Mouse (Mus musculus): ENCODE measurements around the gene Xrra1. TPM values are rescaled to one million over a fixed set of nuclear protein-coding genes. Genes with fewer than 3 reads are reported as not detected.

Xrra1 gene
- polyA plus RNA-seq, 1 experiment, result not detected

- H3K36me3 ChIP-seq (ENCODE audit: control insufficient read depth, insufficient read depth, low read length), result no peaks in the 10 kb centered on the region
- no peak overlapping the region for H3K4me3 ChIP-seq (ENCODE audit: low read depth, low read length)
- no peak overlapping the region for H3K27ac ChIP-seq (ENCODE audit: insufficient read depth, low read depth, low read length)
- H3K27me3 ChIP-seq (ENCODE audit: control insufficient read depth, insufficient read depth, low read length), result no peaks in the 10 kb centered on the region
- WGBS, result 55% methylated on average over 2 of the region's 2 CpGs
- TF ChIP-seq POLR2A (IDR thresholded peaks at IDR 0.05; ENCODE audit: low read depth, low read length), result no peak
- no peak for TF ChIP-seq CTCF (IDR thresholded peaks at IDR 0.05; ENCODE audit: extremely low read depth, insufficient read length, insufficient replicate concordance, low read depth, low read length)
- H3K4me1 ChIP-seq (ENCODE audit: control insufficient read depth, insufficient read depth, insufficient read length, low read length), result no peaks in the 10 kb centered on the region
These were observed 28.4 kb downstream of the Xrra1 start for GRCm38 (mm10) chr7:99887230-99887735.

GRCm38 (mm10) chr7:99887743-99888142 is 28.8 kb downstream of the Xrra1 start:
- H3K36me3 ChIP-seq (ENCODE audit: control insufficient read depth, insufficient read depth, low read length), result no peaks in the 10 kb centered on the region
- no peaks in the 10 kb centered on the region for H3K4me1 ChIP-seq (ENCODE audit: control insufficient read depth, insufficient read depth, insufficient read length, low read length)
- no peaks in the 10 kb centered on the region for H3K27me3 ChIP-seq (ENCODE audit: control insufficient read depth, insufficient read depth, low read length)
- H3K4me3 ChIP-seq (ENCODE audit: low read depth, low read length), result no peak overlapping the region
- no peak overlapping the region for H3K27ac ChIP-seq (ENCODE audit: insufficient read depth, low read depth, low read length)
- TF ChIP-seq CTCF (IDR thresholded peaks at IDR 0.05; ENCODE audit: extremely low read depth, insufficient read length, insufficient replicate concordance, low read depth, low read length) (no peak), POLR2A (IDR thresholded peaks at IDR 0.05; ENCODE audit: low read depth, low read length) (no peak)

- H3K27ac ChIP-seq (ENCODE audit: insufficient read depth, low read depth, low read length), result no peak overlapping the region
- H3K27me3 ChIP-seq (ENCODE audit: control insufficient read depth, insufficient read depth, low read length), result no peaks in the 10 kb centered on the region
- 35% methylated on average over 10 of the region's 10 CpGs for WGBS
- H3K36me3 ChIP-seq (ENCODE audit: control insufficient read depth, insufficient read depth, low read length), result no peaks in the 10 kb centered on the region
- no peaks in the 10 kb centered on the region for H3K4me1 ChIP-seq (ENCODE audit: control insufficient read depth, insufficient read depth, insufficient read length, low read length)
- H3K4me3 ChIP-seq (ENCODE audit: low read depth, low read length), result no peak overlapping the region
- TF ChIP-seq CTCF (IDR thresholded peaks at IDR 0.05; ENCODE audit: extremely low read depth, insufficient read length, insufficient replicate concordance, low read depth, low read length) (no peak; the same call in 1 of the 2 replicates), POLR2A (IDR thresholded peaks at IDR 0.05; ENCODE audit: low read depth, low read length) (no peak)
These were observed 30.4 kb downstream of the Xrra1 start for GRCm38 (mm10) chr7:99889175-99889880.

GRCm38 (mm10) chr7:99890168-99890755 is 31.3 kb downstream of the Xrra1 start:
- WGBS, result 63% methylated on average over 3 of the region's 3 CpGs
- no peaks in the 10 kb centered on the region for H3K36me3 ChIP-seq (ENCODE audit: control insufficient read depth, insufficient read depth, low read length)
- H3K4me1 ChIP-seq (ENCODE audit: control insufficient read depth, insufficient read depth, insufficient read length, low read length), result no peaks in the 10 kb centered on the region
- no peak for TF ChIP-seq CTCF (IDR thresholded peaks at IDR 0.05; ENCODE audit: extremely low read depth, insufficient read length, insufficient replicate concordance, low read depth, low read length)
- no peak for TF ChIP-seq POLR2A (IDR thresholded peaks at IDR 0.05; ENCODE audit: low read depth, low read length)
- no peak overlapping the region for H3K27ac ChIP-seq (ENCODE audit: insufficient read depth, low read depth, low read length)
- H3K27me3 ChIP-seq (ENCODE audit: control insufficient read depth, insufficient read depth, low read length), result no peaks in the 10 kb centered on the region
- no peak overlapping the region for H3K4me3 ChIP-seq (ENCODE audit: low read depth, low read length)

GRCm38 (mm10) chr7:99891471-99891870 is 32.6 kb downstream of the Xrra1 start:
- Histone ChIP-seq H3K27ac (ENCODE audit: insufficient read depth, low read depth, low read length) (no peak overlapping the region), H3K4me3 (ENCODE audit: low read depth, low read length) (no peak overlapping the region), H3K27me3 (ENCODE audit: control insufficient read depth, insufficient read depth, low read length) (no peaks in the 10 kb centered on the region), H3K4me1 (ENCODE audit: control insufficient read depth, insufficient read depth, insufficient read length, low read length) (no peaks in the 10 kb centered on the region), H3K36me3 (ENCODE audit: control insufficient read depth, insufficient read depth, low read length) (no peaks in the 10 kb centered on the region)
- TF ChIP-seq POLR2A (IDR thresholded peaks at IDR 0.05; ENCODE audit: low read depth, low read length) (no peak), CTCF (IDR thresholded peaks at IDR 0.05; ENCODE audit: extremely low read depth, insufficient read length, insufficient replicate concordance, low read depth, low read length) (no peak)
- WGBS, result 41% methylated on average over 3 of the region's 3 CpGs

- TF ChIP-seq CTCF (IDR thresholded peaks at IDR 0.05; ENCODE audit: extremely low read depth, insufficient read length, insufficient replicate concordance, low read depth, low read length) (no peak), POLR2A (IDR thresholded peaks at IDR 0.05; ENCODE audit: low read depth, low read length) (no peak)
- Histone ChIP-seq H3K36me3 (ENCODE audit: control insufficient read depth, insufficient read depth, low read length) (no peaks in the 10 kb centered on the region), H3K27me3 (ENCODE audit: control insufficient read depth, insufficient read depth, low read length) (no peaks in the 10 kb centered on the region), H3K4me1 (ENCODE audit: control insufficient read depth, insufficient read depth, insufficient read length, low read length) (no peaks in the 10 kb centered on the region), H3K27ac (ENCODE audit: insufficient read depth, low read depth, low read length) (no peak overlapping the region), H3K4me3 (ENCODE audit: low read depth, low read length) (no peak overlapping the region)
- 74% methylated on average over 2 of the region's 2 CpGs for WGBS
These were observed 33.4 kb downstream of the Xrra1 start for GRCm38 (mm10) chr7:99892351-99892750.

GRCm38 (mm10) chr7:99893967-99894366 is 35.1 kb downstream of the Xrra1 start:
- no peak overlapping the region for H3K27ac ChIP-seq (ENCODE audit: insufficient read depth, low read depth, low read length)
- WGBS, result 84% methylated on average over 3 of the region's 3 CpGs
- no peak overlapping the region for H3K4me3 ChIP-seq (ENCODE audit: low read depth, low read length)
- H3K36me3 ChIP-seq (ENCODE audit: control insufficient read depth, insufficient read depth, low read length), result no peaks in the 10 kb centered on the region
- TF ChIP-seq CTCF (IDR thresholded peaks at IDR 0.05; ENCODE audit: extremely low read depth, insufficient read length, insufficient replicate concordance, low read depth, low read length) (no peak), POLR2A (IDR thresholded peaks at IDR 0.05; ENCODE audit: low read depth, low read length) (no peak)
- H3K27me3 ChIP-seq (ENCODE audit: control insufficient read depth, insufficient read depth, low read length), result no peaks in the 10 kb centered on the region
- no peaks in the 10 kb centered on the region for H3K4me1 ChIP-seq (ENCODE audit: control insufficient read depth, insufficient read depth, insufficient read length, low read length)

Measured in small intestine, adult 2 months (tissue).